Mouse (Mus musculus): ENCODE measurements around the gene Gm5431. TPM values are rescaled to one million over a fixed set of nuclear protein-coding genes. Genes with fewer than 3 reads are reported as not detected.

The Gm5431 gene
- total and polyA plus RNA-seq, 2 experiments from 2014 or later = 0.11 to 0.92 TPM

DNA sequence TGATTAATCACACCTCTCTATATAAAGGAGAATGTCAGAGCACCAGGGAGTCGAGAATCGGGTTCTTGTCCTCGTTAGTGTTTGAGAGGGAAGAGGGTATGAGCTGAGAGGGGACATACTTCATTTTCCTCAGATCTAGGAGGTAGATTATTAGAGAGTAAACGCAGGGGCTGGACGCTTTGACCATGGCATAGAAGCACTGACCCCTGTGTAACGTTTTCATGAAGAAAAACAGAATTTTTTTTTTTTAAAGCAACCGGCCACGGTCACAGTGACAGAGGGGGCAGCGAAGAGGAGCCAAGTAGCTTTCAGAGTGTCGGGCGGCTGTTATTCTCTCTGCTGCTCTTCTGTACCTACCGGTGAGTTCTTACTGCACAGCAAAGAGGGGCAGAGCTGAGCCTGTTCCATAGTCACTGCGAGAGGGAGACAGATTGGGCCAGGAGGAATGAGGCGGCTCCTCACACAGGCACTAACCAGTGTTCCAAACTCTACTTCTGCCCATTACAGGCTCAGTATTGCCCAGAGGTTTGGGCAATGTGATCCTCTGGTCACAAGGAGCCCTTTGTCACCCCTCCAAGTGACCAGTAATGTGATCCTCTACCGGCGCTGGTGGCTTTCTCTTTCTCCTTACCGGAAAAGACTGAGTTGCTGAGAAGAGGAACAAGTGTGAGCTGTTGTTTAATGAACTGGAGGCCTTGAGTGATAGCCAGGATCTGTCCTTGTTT, 30.0 kb downstream of the Gm5431 start:
- H3K4me3 ChIP-seq (ENCODE audit: low read depth, low read length) = peak overlapping the region; percentile 68
- WGBS = 6% methylated on average over 17 of the region's 17 CpGs
- H3K4me1 ChIP-seq (ENCODE audit: control insufficient read depth, insufficient read depth) = peaks cover 14% of the 10 kb centered on the region
- peak overlapping the region; percentile 90 for H3K27ac ChIP-seq (ENCODE audit: low read depth)
- peak; percentile 11; the same call in 1 of the 2 replicates for ATAC-seq (ENCODE audit: insufficient read depth, low read depth)
- H3K9me3 ChIP-seq (replicated peaks; ENCODE audit: control insufficient read depth, low read length) = no peaks in the 10 kb centered on the region
- DNase-seq (ENCODE audit: low spot score) = peak; percentile 27
- 0 out of 2 replicates have a peak, but pooled peaks cover 4% of the 10 kb centered on the region for H3K27me3 ChIP-seq (ENCODE audit: control insufficient read depth, insufficient read depth, low read length)
- peak overlapping the region; percentile 73 for H3K9ac ChIP-seq (replicated peaks; ENCODE audit: low read depth, low read length)
- H3K36me3 ChIP-seq (replicated peaks; ENCODE audit: control insufficient read depth, insufficient read depth, low read length) = peaks cover 3% of the 10 kb centered on the region
- TF ChIP-seq CTCF (IDR thresholded peaks at IDR 0.05; ENCODE audit: low read depth) (no peak), EP300 (IDR thresholded peaks at IDR 0.05; ENCODE audit: low read depth) (no peak)
- H3K4me2 ChIP-seq (ENCODE audit: low read depth, low read length) = peak overlapping the region; percentile 88

DNA sequence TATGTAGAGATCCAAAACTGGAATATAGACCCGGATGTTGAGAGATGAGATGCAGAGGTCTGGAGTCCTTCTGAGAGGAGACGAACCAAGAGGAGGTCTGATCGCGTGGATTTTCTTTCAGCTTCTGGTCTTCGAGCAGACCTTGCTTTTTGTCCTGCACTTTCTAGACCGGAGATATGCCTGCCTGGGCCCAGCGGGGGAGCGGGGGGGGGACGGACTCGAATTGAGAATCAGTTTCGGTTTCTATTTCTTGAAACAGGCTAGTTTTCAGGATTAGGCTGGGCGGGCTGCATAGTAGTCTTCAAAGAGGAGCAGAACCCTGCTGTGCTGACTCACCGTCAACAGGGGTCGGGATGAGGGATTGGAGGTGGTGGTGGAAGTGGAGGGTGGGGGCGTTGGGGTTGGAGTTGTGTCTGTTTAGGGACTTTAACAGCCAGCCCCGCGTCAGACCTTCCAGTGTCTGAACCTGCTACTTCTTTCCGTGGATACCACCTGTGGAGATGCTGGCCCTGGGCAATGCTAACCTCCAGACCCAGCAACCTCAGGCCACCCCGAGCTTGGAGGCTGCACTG, 30.7 kb downstream of the Gm5431 start, which contains the start of gene Irgm1:
TSS of gene Irgm1 (minus strand) at position 483 of the 572 bp plus-strand sequence.
- Histone ChIP-seq H3K9me3 (replicated peaks; ENCODE audit: control insufficient read depth, low read length) (no peaks in the 10 kb centered on the region), H3K36me3 (replicated peaks; ENCODE audit: control insufficient read depth, insufficient read depth, low read length) (peaks cover 9% of the 10 kb centered on the region), H3K27ac (ENCODE audit: low read depth) (peak within 1 kb of the TSS; percentile 90), H3K4me2 (ENCODE audit: low read depth, low read length) (peak within 1 kb of the TSS; percentile 88), H3K27me3 (ENCODE audit: control insufficient read depth, insufficient read depth, low read length) (0 out of 2 replicates have a peak, but pooled peaks cover 4% of the 10 kb centered on the region), H3K4me1 (ENCODE audit: control insufficient read depth, insufficient read depth) (peaks cover 14% of the 10 kb centered on the region), H3K4me3 (ENCODE audit: low read depth, low read length) (peak within 1 kb of the TSS; percentile 68), H3K9ac (replicated peaks; ENCODE audit: low read depth, low read length) (peak within 1 kb of the TSS; percentile 73)
- ATAC-seq (ENCODE audit: insufficient read depth, low read depth) = peak; percentile 71
- DNase-seq (ENCODE audit: low spot score) = peak; percentile 69
- under 1% methylated on average over 19 of the region's 19 CpGs for WGBS
- TF ChIP-seq CTCF (IDR thresholded peaks at IDR 0.05; ENCODE audit: low read depth) = peak; percentile 30; the same call in 1 of the 2 replicates
- TF ChIP-seq EP300 (IDR thresholded peaks at IDR 0.05; ENCODE audit: low read depth) = no peak

DNA sequence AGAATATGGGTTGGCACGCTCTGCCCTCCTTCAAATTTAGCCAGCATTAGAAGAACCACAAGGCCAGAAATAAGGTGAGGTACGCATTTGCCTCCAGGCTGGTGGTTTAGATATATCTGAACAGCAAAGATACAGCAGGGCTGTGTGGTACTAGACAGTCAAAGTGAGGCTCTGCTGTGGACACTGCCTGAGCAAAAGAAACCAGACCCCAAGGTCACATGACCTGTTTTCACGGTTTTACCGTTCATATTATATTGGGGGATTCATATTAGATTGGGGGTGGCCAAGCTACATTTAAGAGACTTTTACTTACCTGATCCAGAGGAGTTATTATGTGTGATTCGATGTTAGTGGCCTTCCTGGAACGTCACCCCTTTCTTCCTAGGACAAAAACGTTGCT, 31.2 kb downstream of the Gm5431 start:
- DNase-seq (ENCODE audit: low spot score) = peak; percentile 40
- 16% methylated on average over 7 of the region's 7 CpGs for WGBS
- H3K4me3 ChIP-seq (ENCODE audit: low read depth, low read length) = peak overlapping the region; percentile 68
- peak; percentile 36; the same call in 1 of the 2 replicates for ATAC-seq (ENCODE audit: insufficient read depth, low read depth)
- no peaks in the 10 kb centered on the region for H3K9me3 ChIP-seq (replicated peaks; ENCODE audit: control insufficient read depth, low read length)
- H3K36me3 ChIP-seq (replicated peaks; ENCODE audit: control insufficient read depth, insufficient read depth, low read length) = peaks cover 14% of the 10 kb centered on the region
- H3K9ac ChIP-seq (replicated peaks; ENCODE audit: low read depth, low read length) = peak overlapping the region; percentile 73
- H3K4me1 ChIP-seq (ENCODE audit: control insufficient read depth, insufficient read depth) = peaks cover 14% of the 10 kb centered on the region
- peak overlapping the region; percentile 90 for H3K27ac ChIP-seq (ENCODE audit: low read depth)
- TF ChIP-seq CTCF (IDR thresholded peaks at IDR 0.05; ENCODE audit: low read depth) (no peak), EP300 (IDR thresholded peaks at IDR 0.05; ENCODE audit: low read depth) (no peak)
- H3K27me3 ChIP-seq (ENCODE audit: control insufficient read depth, insufficient read depth, low read length) = 0 out of 2 replicates have a peak, but pooled peaks cover 4% of the 10 kb centered on the region
- peak overlapping the region; percentile 88 for H3K4me2 ChIP-seq (ENCODE audit: low read depth, low read length)

DNA sequence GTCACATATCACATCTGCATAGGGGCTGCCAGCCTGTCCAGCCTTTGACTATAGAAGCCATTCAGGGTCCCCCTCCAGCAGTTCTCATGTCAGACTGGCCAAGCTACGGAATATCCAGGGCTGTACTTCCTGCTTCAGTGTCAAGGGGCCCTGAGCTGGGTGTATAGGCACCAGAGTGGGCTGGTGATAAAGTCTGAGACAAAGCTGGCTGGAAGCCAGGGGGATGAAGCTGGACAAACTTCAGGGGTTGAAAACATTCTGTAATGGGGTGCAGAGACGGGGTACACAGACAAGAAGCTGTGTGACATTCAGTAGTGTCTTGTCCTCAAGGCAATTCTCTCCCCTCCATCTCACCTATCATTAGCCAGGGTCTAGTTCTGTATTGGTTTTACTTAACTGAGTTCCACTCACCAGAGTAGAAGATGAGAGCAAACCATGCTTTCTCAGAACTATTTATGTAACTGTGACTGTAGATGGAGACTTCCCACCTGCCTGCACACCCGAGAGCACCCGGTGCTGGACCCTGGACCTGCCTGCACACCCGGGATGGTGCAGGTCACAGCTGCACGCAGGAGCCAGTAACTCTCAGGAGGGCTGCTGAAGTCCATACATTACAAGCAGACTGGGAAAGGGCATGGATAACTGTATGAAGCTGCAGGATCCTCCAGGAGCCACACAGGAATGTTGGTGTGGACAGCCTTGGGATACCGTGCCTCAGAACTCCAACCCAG, 32.5 kb downstream of the Gm5431 start:
- H3K4me3 ChIP-seq (ENCODE audit: low read depth, low read length) = peak overlapping the region; percentile 68
- DNase-seq (ENCODE audit: low spot score) (no peak), ATAC-seq (ENCODE audit: insufficient read depth, low read depth) (no peak)

DNA sequence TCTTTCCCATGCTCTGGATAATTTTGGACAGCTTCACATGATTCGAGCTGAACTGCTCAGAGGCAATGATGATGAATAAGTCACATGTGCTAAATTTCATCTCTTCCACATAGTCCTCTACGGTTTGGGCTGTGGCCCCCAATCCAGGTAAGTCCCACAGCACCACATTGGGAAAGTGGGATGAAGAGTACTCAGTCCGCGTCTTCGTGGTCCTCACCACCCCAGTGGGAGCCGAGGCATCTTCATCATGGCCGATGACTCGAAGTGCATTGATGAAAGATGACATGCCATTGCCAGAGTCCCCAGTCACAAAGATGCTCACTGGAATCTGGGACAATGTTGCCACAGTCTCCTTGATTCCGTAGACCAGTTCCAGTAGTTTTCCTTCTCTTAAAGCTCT, 35.5 kb downstream of the Gm5431 start:
- WGBS = 90% methylated on average over 9 of the region's 9 CpGs
- no peak overlapping the region for H3K4me2 ChIP-seq (ENCODE audit: low read depth, low read length)
- no peak overlapping the region for H3K4me3 ChIP-seq (ENCODE audit: low read depth, low read length)
- no peak for DNase-seq (ENCODE audit: low spot score)
- H3K9ac ChIP-seq (replicated peaks; ENCODE audit: low read depth, low read length) = no peak overlapping the region
- TF ChIP-seq CTCF (IDR thresholded peaks at IDR 0.05; ENCODE audit: low read depth) (no peak), EP300 (IDR thresholded peaks at IDR 0.05; ENCODE audit: low read depth) (no peak)
- H3K9me3 ChIP-seq (replicated peaks; ENCODE audit: control insufficient read depth, low read length) = no peaks in the 10 kb centered on the region
- no peak for ATAC-seq (ENCODE audit: insufficient read depth, low read depth)
- no peaks in the 10 kb centered on the region for H3K27me3 ChIP-seq (ENCODE audit: control insufficient read depth, insufficient read depth, low read length)
- peaks cover 8% of the 10 kb centered on the region for H3K4me1 ChIP-seq (ENCODE audit: control insufficient read depth, insufficient read depth)
- H3K27ac ChIP-seq (ENCODE audit: low read depth) = no peak overlapping the region
- H3K36me3 ChIP-seq (replicated peaks; ENCODE audit: control insufficient read depth, insufficient read depth, low read length) = peaks cover 19% of the 10 kb centered on the region

More for the DNA sequence above, 32.5 kb downstream of the Gm5431 start:
- peak overlapping the region; percentile 90 for H3K27ac ChIP-seq (ENCODE audit: low read depth)
- peaks cover 14% of the 10 kb centered on the region for H3K4me1 ChIP-seq (ENCODE audit: control insufficient read depth, insufficient read depth)
- H3K36me3 ChIP-seq (replicated peaks; ENCODE audit: control insufficient read depth, insufficient read depth, low read length) = peaks cover 19% of the 10 kb centered on the region
- H3K27me3 ChIP-seq (ENCODE audit: control insufficient read depth, insufficient read depth, low read length) = no peaks in the 10 kb centered on the region
- WGBS = 34% methylated on average over 7 of the region's 7 CpGs
- peak overlapping the region; percentile 88 for H3K4me2 ChIP-seq (ENCODE audit: low read depth, low read length)
- no peaks in the 10 kb centered on the region for H3K9me3 ChIP-seq (replicated peaks; ENCODE audit: control insufficient read depth, low read length)
- H3K9ac ChIP-seq (replicated peaks; ENCODE audit: low read depth, low read length) = peak overlapping the region; percentile 73
- TF ChIP-seq EP300 (IDR thresholded peaks at IDR 0.05; ENCODE audit: low read depth) = no peak
- no peak for TF ChIP-seq CTCF (IDR thresholded peaks at IDR 0.05; ENCODE audit: low read depth)
